Mouse (Mus musculus) lung, adult 2 months (tissue): ENCODE results near the gene Clca3a1. TPM values are rescaled to one million over a fixed set of nuclear protein-coding genes. Genes with fewer than 3 reads are reported as not detected.

ENCODE experiments used
- DNase-seq: peaks from one replicate; pipeline ENCODE4 v3.0.0; 2022
- H3K4me1 ChIP-seq: fragments of 200-500 bp; 2 replicates; pipeline ENCODE4 v1.6.1; 2011; ENCODE audit warnings: low read length; ENCODE audit not compliant: control insufficient read depth, insufficient read depth
- H3K4me3 ChIP-seq: fragments of 200-500 bp; replicated peaks from 2 replicates; pipeline ENCODE3; 2011; ENCODE audit warnings: low read depth, mild to moderate bottlenecking, control low read depth, low read length; ENCODE audit errors: extremely low read depth
- CTCF ChIP-seq: fragments of 200-500 bp; IDR thresholded peaks from 2 replicates; pipeline ENCODE4 v1.5.1; 2011; ENCODE audit warnings: mild to moderate bottlenecking, low read length, control low read depth; ENCODE audit not compliant: insufficient read depth
- POLR2A ChIP-seq: fragments of 200-500 bp; IDR thresholded peaks from 2 replicates; pipeline ENCODE4 v1.6.1; 2011; ENCODE audit warnings: low read depth, mild to moderate bottlenecking, control low read depth, low read length, borderline replicate concordance; ENCODE audit errors: extremely low read depth
- WGBS: fragments of 180-500 bp; shearing (Covaris S2); methylation state at CpG from one replicate; pipeline ENCODE4 v1.1.7; 2018; 5-methylcytosine and 5-hydroxymethylcytosine counted together
- polyA plus RNA-seq: library from polyadenylated mRNA; depleted of rRNA; stranded (reverse); fragments of >200 nt; gene quantifications from 2 replicates; pipeline ENCODE4 v1.2.3, GENCODE M21; 2012

Clca3a1 gene
- polyA plus RNA-seq, 1 experiment, result 0.63 TPM

- Histone ChIP-seq H3K4me1 (peaks cover 24% of the 10 kb centered on the region), H3K4me3 (no peak overlapping the region)
- 73% methylated on average over 6 of the region's 6 CpGs for WGBS
- TF ChIP-seq CTCF (no peak), POLR2A (no peak)
- DNase-seq, result no peak
These were observed 49.1 kb downstream of the Clca3a1 start for GRCm38 (mm10) chr3:144711607-144712206.

GRCm38 (mm10) chr3:144708612-144709011 lies 52.2 kb downstream of the Clca3a1 start:
- WGBS, result 71% methylated on average over 5 of the region's 5 CpGs
- Histone ChIP-seq H3K4me3 (no peak overlapping the region), H3K4me1 (peaks cover 6% of the 10 kb centered on the region)
- no peak for DNase-seq
- TF ChIP-seq POLR2A (no peak), CTCF (no peak)

- 39% methylated on average over 6 of the region's 6 CpGs for WGBS
- TF ChIP-seq POLR2A (no peak), CTCF (no peak)
- H3K4me1 ChIP-seq, result 0 out of 2 replicates have a peak, but pooled peaks cover 1% of the 10 kb centered on the region
- H3K4me3 ChIP-seq, result peak overlapping the region; percentile 42
- DNase-seq, result no peak
These were observed 56.8 kb downstream of the Clca3a1 start for GRCm38 (mm10) chr3:144703959-144704358.

- WGBS, result 54% methylated on average over 5 of the region's 5 CpGs
- TF ChIP-seq POLR2A, result no peak
- TF ChIP-seq CTCF, result no peak
- DNase-seq, result no peak
- H3K4me1 ChIP-seq, result peaks cover 10% of the 10 kb centered on the region
- no peak overlapping the region for H3K4me3 ChIP-seq
These were observed 61.9 kb downstream of the Clca3a1 start for GRCm38 (mm10) chr3:144698790-144699433.

GRCm38 (mm10) chr3:144697942-144698341 lies 62.8 kb downstream of the Clca3a1 start:
- WGBS, result 51% methylated on average over 3 of the region's 3 CpGs
- H3K4me3 ChIP-seq, result no peak overlapping the region
- TF ChIP-seq CTCF, result no peak
- TF ChIP-seq POLR2A, result no peak
- peaks cover 10% of the 10 kb centered on the region for H3K4me1 ChIP-seq
- DNase-seq, result no peak

GRCm38 (mm10) chr3:144697154-144697553 lies 63.6 kb downstream of the Clca3a1 start:
- 28% methylated on average over 5 of the region's 5 CpGs for WGBS
- no peak for TF ChIP-seq CTCF
- peaks cover 10% of the 10 kb centered on the region for H3K4me1 ChIP-seq
- H3K4me3 ChIP-seq, result no peak overlapping the region
- no peak for DNase-seq

- Histone ChIP-seq H3K4me3 (no peak overlapping the region), H3K4me1 (peaks cover 10% of the 10 kb centered on the region)
- no peak for TF ChIP-seq CTCF
- no peak for TF ChIP-seq POLR2A
- 64% methylated on average over 7 of the region's 7 CpGs for WGBS
- no peak for DNase-seq
These were observed 65.8 kb downstream of the Clca3a1 start for GRCm38 (mm10) chr3:144694941-144695340.

- WGBS, result 91% methylated on average over 10 of the region's 10 CpGs
- no peak for TF ChIP-seq CTCF
- TF ChIP-seq POLR2A, result no peak
- DNase-seq, result no peak
These were observed 66.7 kb downstream of the Clca3a1 start for GRCm38 (mm10) chr3:144694040-144694439.

GRCm38 (mm10) chr3:144692052-144692451 lies 68.7 kb downstream of the Clca3a1 start:
- no peak overlapping the region for H3K4me3 ChIP-seq
- peak; percentile 17; the same call in 1 of the 2 replicates for TF ChIP-seq CTCF
- no peak for TF ChIP-seq POLR2A
- H3K4me1 ChIP-seq, result no peaks in the 10 kb centered on the region
- WGBS, result 22% methylated on average over 3 of the region's 3 CpGs
- DNase-seq, result no peak

More at GRCm38 (mm10) chr3:144694040-144694439, 66.7 kb downstream of the Clca3a1 start:
- H3K4me3 ChIP-seq, result no peak overlapping the region
- peaks cover 10% of the 10 kb centered on the region for H3K4me1 ChIP-seq

- no peak for DNase-seq
- Histone ChIP-seq H3K4me3 (no peak overlapping the region), H3K4me1 (no peaks in the 10 kb centered on the region)
- WGBS, result 34% methylated on average over 11 of the region's 11 CpGs
- no peak for TF ChIP-seq POLR2A
- TF ChIP-seq CTCF, result 0 out of 2 replicates have a peak, but pooled peaks have one; percentile 9
These were observed 71.5 kb downstream of the Clca3a1 start for GRCm38 (mm10) chr3:144689236-144689635.

- no peak for DNase-seq
- TF ChIP-seq CTCF (no peak), POLR2A (no peak)
- 72% methylated on average over 8 of the region's 8 CpGs for WGBS
- no peaks in the 10 kb centered on the region for H3K4me1 ChIP-seq
- no peak overlapping the region for H3K4me3 ChIP-seq
These were observed 72.5 kb downstream of the Clca3a1 start for GRCm38 (mm10) chr3:144688284-144688683.
